Mouse (Mus musculus) erythroblast, embryonic 14.5 days (primary cell): Measurements from ENCODE around the gene Tbx10.

ENCODE experiments used
- GATA1 ChIP-seq: IDR thresholded peaks from 2 replicates; pipeline ENCODE4 v1.6.1; 2012; ENCODE audit warnings: low read length, inconsistent platforms, mixed read lengths
- TAL1 ChIP-seq: IDR thresholded peaks from 3 replicates; pipeline ENCODE4 v1.6.1; 2012; ENCODE audit warnings: low read length, inconsistent platforms, mixed read lengths

DNA sequence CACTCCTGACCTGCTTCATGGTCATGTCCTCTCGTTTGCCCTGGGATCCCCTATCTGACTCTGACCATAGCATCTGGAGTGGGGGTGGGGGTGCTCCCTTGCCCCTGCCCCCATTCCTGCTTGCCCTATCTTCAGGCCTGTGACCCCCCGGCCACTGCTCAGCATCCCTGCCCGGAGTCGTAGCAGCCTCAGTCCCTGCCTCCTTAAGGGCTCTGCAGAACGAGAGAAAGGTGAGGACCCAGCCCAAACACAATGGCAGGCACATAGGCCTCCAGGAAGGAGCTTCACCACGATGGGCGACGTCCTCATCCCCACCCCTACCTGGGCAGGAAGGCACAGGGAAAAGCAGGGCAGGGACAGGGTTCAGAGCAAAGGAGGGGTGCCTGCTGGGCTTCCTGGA lies 5.8 kb downstream of the Tbx10 start:
- no peak for TF ChIP-seq GATA1
- no peak for TF ChIP-seq TAL1
